ENCODE assay signal across 16 mouse cellular contexts in genomic region chr13:99442434-99443249, GRCm38 (mm10).
A peak's percentile ranks its signal among the peaks of the same experiment; 100 is the strongest.
DNase-seq lines count a peak whose midpoint lies in the region; ATAC-seq and TF ChIP-seq lines count a peak whose summit lies in the region.
"Had no signal": no experiment of that assay in that cellular context is flagged by ENCODE, and none has a peak within 500 bp of the region (broad histone marks: within the 10 kb centered on the region; RNA-seq: fewer than 3 reads in every experiment).

No protein-coding gene starts in this region.

- peaks cover 70% of the 10 kb centered on the region for H3K4me1 ChIP-seq in forebrain, embryonic 14.5 days (ENCODE audit: control insufficient read depth, insufficient read depth, low read length)
- peaks cover 55% of the 10 kb centered on the region for H3K4me1 ChIP-seq in midbrain, embryonic 11.5 days (ENCODE audit: control insufficient read depth, insufficient read depth, low read length)

- peak overlapping the region; percentile 68 for H3K9ac ChIP-seq in forebrain, embryonic 14.5 days (ENCODE audit: low read length)
- H3K9ac ChIP-seq in midbrain, embryonic 11.5 days (ENCODE audit: low read length), result peak overlapping the region; percentile 73
- H3K9ac ChIP-seq: heart, embryonic 13.5 days had no signal

- H3K27ac ChIP-seq in gastrocnemius, adult 2 months, result peak overlapping the region; percentile 74
- H3K27ac ChIP-seq in forebrain, embryonic 14.5 days (ENCODE audit: low read depth, low read length), result peak overlapping the region; percentile 92
- H3K27ac ChIP-seq in midbrain, embryonic 11.5 days (ENCODE audit: low read depth, low read length), result peak overlapping the region; percentile 96
- H3K27ac ChIP-seq: heart, embryonic 13.5 days; stomach, postnatal 0 days had no signal

- no peaks in the 10 kb centered on the region for H3K9me3 ChIP-seq in forebrain, embryonic 14.5 days (replicated peaks; ENCODE audit: control insufficient read depth, low read length)
- H3K9me3 ChIP-seq in midbrain, embryonic 11.5 days (ENCODE audit: control insufficient read depth, low read length), result no peaks in the 10 kb centered on the region
- H3K9me3 ChIP-seq: heart, embryonic 13.5 days had no signal

- intact Hi-C loops in gastrocnemius, adult 2 months (cut with DNase I), result loop anchor here (5.0 kb wide), 1 partner anchor 45 kb away; no protein-coding TSS in a partner anchor
- intact Hi-C loops in gastrocnemius, postnatal 36 days (cut with DNase I), result no loop called here

- no peak for TF ChIP-seq CTCF in gastrocnemius, adult 2 months (IDR thresholded peaks at IDR 0.05)
- no peak for TF ChIP-seq CTCF in C2C12 (IDR thresholded peaks at IDR 0.05; ENCODE audit: control insufficient read depth, insufficient read depth, insufficient read length)

- H3K27me3 ChIP-seq in C2C12 (ENCODE audit: control insufficient read depth, insufficient read depth, insufficient read length), result no peaks in the 10 kb centered on the region
- H3K27me3 ChIP-seq in forebrain, embryonic 14.5 days (replicated peaks; ENCODE audit: control insufficient read depth, insufficient read depth, low read length), result no peaks in the 10 kb centered on the region
- no peaks in the 10 kb centered on the region for H3K27me3 ChIP-seq in midbrain, embryonic 11.5 days (ENCODE audit: control insufficient read depth, insufficient read depth, low read length)
- H3K27me3 ChIP-seq: heart, embryonic 13.5 days had no signal

- H3ac ChIP-seq in C2C12 (ENCODE audit: control insufficient read depth, insufficient read length, low read depth), result no peak overlapping the region

- H3K36me3 ChIP-seq in C2C12 (ENCODE audit: control insufficient read depth, insufficient read depth), result peaks cover 61% of the 10 kb centered on the region
- peaks cover 59% of the 10 kb centered on the region for H3K36me3 ChIP-seq in forebrain, embryonic 14.5 days (ENCODE audit: control insufficient read depth, insufficient read depth, low read length)
- H3K36me3 ChIP-seq in midbrain, embryonic 11.5 days (ENCODE audit: control insufficient read depth, insufficient read depth, low read length), result peaks cover 32% of the 10 kb centered on the region

- no peak overlapping the region for H3K4me3 ChIP-seq in gastrocnemius, adult 2 months
- H3K4me3 ChIP-seq in C2C12 (ENCODE audit: insufficient read depth, poor library complexity, severe bottlenecking), result no peak overlapping the region
- H3K4me3 ChIP-seq in forebrain, embryonic 14.5 days (ENCODE audit: low read depth, low read length), result peak overlapping the region; percentile 34
- peak overlapping the region; percentile 45 for H3K4me3 ChIP-seq in midbrain, embryonic 11.5 days (ENCODE audit: low read depth, low read length)
- H3K4me3 ChIP-seq: heart, embryonic 13.5 days had no signal

- ATAC-seq in forebrain, embryonic 14.5 days, result no peak
- ATAC-seq in midbrain, embryonic 11.5 days (ENCODE audit: low FRiP score), result 0 out of 2 replicates have a peak, but pooled peaks have one; percentile 8

- peak overlapping the region; percentile 54 for H3K4me2 ChIP-seq in forebrain, embryonic 14.5 days (ENCODE audit: low read length)
- peak overlapping the region; percentile 61 for H3K4me2 ChIP-seq in midbrain, embryonic 11.5 days
- H3K4me2 ChIP-seq: heart, embryonic 13.5 days; liver, embryonic 11.5 days had no signal

- WGBS in forebrain, embryonic 14.5 days, result 5% methylated on average over 12 of the region's 12 CpGs
- WGBS in midbrain, embryonic 11.5 days, result 21% methylated on average over 12 of the region's 12 CpGs

- H3K79me3 ChIP-seq in C2C12 (ENCODE audit: low read depth), result peaks cover 24% of the 10 kb centered on the region

- peaks cover 71% of the 10 kb centered on the region for H3K79me2 ChIP-seq in C2C12 (ENCODE audit: control insufficient read depth, insufficient read depth)

- DNase-seq in gastrocnemius, adult 2 months, result no peak
- DNase-seq in gastrocnemius, postnatal 36 days, result no peak
- no peak for DNase-seq in forebrain, embryonic 14.5 days (ENCODE audit: low spot score)
- DNase-seq in midbrain, embryonic 11.5 days (ENCODE audit: low spot score, missing footprints), result no peak
- no peak for DNase-seq in urinary bladder, postnatal 4 days (ENCODE audit: low spot score in 2 of 2)
- no peak for DNase-seq in lung, postnatal 25 days (ENCODE audit: low spot score)
- DNase-seq in spleen, postnatal 10 days (ENCODE audit: low spot score in 2 of 2), result no peak
- DNase-seq: adrenal gland, postnatal 10 days; cerebellum, adult 11 months; layer of hippocampus, postnatal 36 days; lung, postnatal 36 days; right cerebral cortex, postnatal 25 days had no signal

TF ChIP-seq in C2C12, 6 proteins besides CTCF, POLR2A, EP300 and RAD21:
- TF ChIP-seq FOSL1 (IDR thresholded peaks at IDR 0.05; ENCODE audit: insufficient read depth, low read length, poor library complexity, severe bottlenecking) (peak; percentile 57), MYOD1 (IDR thresholded peaks at IDR 0.05; ENCODE audit: control insufficient read depth, insufficient read length, low read depth) (no peak), MAX (IDR thresholded peaks at IDR 0.05) (peak; percentile 50)

Comparison
In these comparisons a context has a peak if more than half of its experiments do, and no peak if none do; other contexts are left out.
1. H3K4me3 ChIP-seq: peak in forebrain, embryonic 14.5 days (single experiment) and midbrain, embryonic 11.5 days (single experiment); none in gastrocnemius, adult 2 months (single experiment) and C2C12 (single experiment).
2. Peak in every context shown above with its lines, with median percentiles within 50 percentile points of each other: H3K27ac ChIP-seq.